Mouse (Mus musculus) midbrain, embryonic 14.5 days (tissue): ENCODE measurements around the gene Vps11. TPM values are rescaled to one million over a fixed set of nuclear protein-coding genes. Genes with fewer than 3 reads are reported as not detected.
"Not testable (repeated sequence)": the region's sequence is repeated elsewhere in the genome, so short reads cannot be mapped to it uniquely, and the experiment has no call there.

Experiments used
- ATAC-seq: fragments of 200-750 bp; cut with Nextera tagmentation; 2 replicates; pipeline ENCODE4 v1.8.0; 2017; ENCODE audit warnings: moderate number of reproducible peaks, moderate library complexity; ENCODE audit not compliant: low FRiP score, low TSS enrichment
- DNase-seq: peaks from one replicate; pipeline ENCODE4 v3.0.0-alpha.2; 2015
- H3K27ac ChIP-seq: fragments of 300-500 bp; sonication (generic); replicated peaks from 2 replicates; pipeline ENCODE4 v1.5.1; 2014; ENCODE audit warnings: mild to moderate bottlenecking, low read depth, low read length, moderate library complexity
- H3K27me3 ChIP-seq: fragments of 300-500 bp; sonication (generic); 2 replicates; pipeline ENCODE4 v1.6.1; 2014; ENCODE audit warnings: low read length, control low read depth, mixed read lengths; ENCODE audit not compliant: control insufficient read depth, insufficient read depth
- H3K36me3 ChIP-seq: fragments of 300-500 bp; sonication (generic); 2 replicates; pipeline ENCODE4 v1.6.1; 2014; ENCODE audit warnings: low read length, control low read depth; ENCODE audit not compliant: control insufficient read depth, insufficient read depth
- H3K4me1 ChIP-seq: fragments of 300-500 bp; sonication (generic); 2 replicates; pipeline ENCODE4 v1.6.1; 2014; ENCODE audit warnings: mild to moderate bottlenecking, antibody characterized with exemption, low read length, control low read depth; ENCODE audit not compliant: control insufficient read depth, insufficient read depth
- H3K4me2 ChIP-seq: fragments of 300-500 bp; sonication (generic); 2 replicates; pipeline ENCODE4 v1.6.1; 2014; ENCODE audit warnings: mild to moderate bottlenecking, low read length, moderate library complexity
- H3K4me3 ChIP-seq: fragments of 300-500 bp; sonication (generic); replicated peaks from 2 replicates; pipeline ENCODE4 v1.5.1; 2014; ENCODE audit warnings: low read depth, low read length
- H3K9ac ChIP-seq: fragments of 300-500 bp; sonication (generic); replicated peaks from 2 replicates; pipeline ENCODE4 v1.6.1; 2014; ENCODE audit warnings: mild to moderate bottlenecking, low read length, moderate library complexity
- H3K9me3 ChIP-seq: fragments of 300-500 bp; sonication (generic); 2 replicates; pipeline ENCODE4 v1.6.1; 2016; ENCODE audit warnings: low read length, control low read depth, mixed read lengths; ENCODE audit not compliant: control insufficient read depth
- WGBS: fragments of 180-500 bp; shearing (Covaris S2); extraction: QIAGEN DNeasy Blood & Tissue Kit; methylation state at CpG from one replicate; pipeline ENCODE4 v1.1.7; 2014; 5-methylcytosine and 5-hydroxymethylcytosine counted together
- polyA plus RNA-seq: library from polyadenylated mRNA; unstranded; fragments of >200 nt; fragmentation: Nextera tagmentation; extraction: Ambion mirVana; gene quantifications from 2 replicates; pipeline ENCODE4 v1.2.1, GENCODE M21; 2014

The Vps11 gene
- polyA plus RNA-seq, 1 experiment from 2014 or later = 36.7 TPM

- peaks cover 13% of the 10 kb centered on the region for H3K4me1 ChIP-seq
- peaks cover 28% of the 10 kb centered on the region for H3K36me3 ChIP-seq
- not testable (repeated sequence) for H3K27me3 ChIP-seq, ATAC-seq, H3K9me3 ChIP-seq, DNase-seq, H3K27ac ChIP-seq, H3K9ac ChIP-seq
- H3K4me3 ChIP-seq = peak overlapping the region; percentile 83
- WGBS = 30% methylated on average over 4 of the region's 4 CpGs
- peak overlapping the region; percentile 94 for H3K4me2 ChIP-seq
Observed at GRCm38 (mm10) chr9:44336513-44336912, 25.0 kb downstream of the Vps11 start.

- no peaks in the 10 kb centered on the region for H3K27me3 ChIP-seq
- peak overlapping the region; percentile 89 for H3K27ac ChIP-seq
- H3K4me3 ChIP-seq = peak overlapping the region; percentile 83
- H3K9me3 ChIP-seq = no peaks in the 10 kb centered on the region
- peaks cover 31% of the 10 kb centered on the region for H3K36me3 ChIP-seq
- peak overlapping the region; percentile 94 for H3K4me2 ChIP-seq
- ATAC-seq (no peak), DNase-seq (peak; percentile 24)
- WGBS = 4% methylated on average over 5 of the region's 5 CpGs
- H3K9ac ChIP-seq = peak overlapping the region; percentile 91
- peaks cover 13% of the 10 kb centered on the region for H3K4me1 ChIP-seq
Observed at GRCm38 (mm10) chr9:44336093-44336406, 25.4 kb downstream of the Vps11 start.

GRCm38 (mm10) chr9:44335331-44336092 lies 26.0 kb downstream of the Vps11 start:
- Histone ChIP-seq H3K9ac (peak overlapping the region; percentile 91), H3K36me3 (peaks cover 32% of the 10 kb centered on the region), H3K9me3 (no peaks in the 10 kb centered on the region), H3K4me3 (peak overlapping the region; percentile 83), H3K27ac (peak overlapping the region; percentile 89), H3K4me1 (peaks cover 13% of the 10 kb centered on the region), H3K27me3 (no peaks in the 10 kb centered on the region), H3K4me2 (peak overlapping the region; percentile 94)
- under 1% methylated on average over 50 of the region's 50 CpGs for WGBS
- peak; percentile 40 for DNase-seq
- ATAC-seq = no peak; the same call in 1 of the 2 replicates

GRCm38 (mm10) chr9:44334396-44335330 lies 26.8 kb downstream of the Vps11 start, which contains the start of gene H2afx:
TSS of gene H2afx (plus strand) at chr9:44334694.
- DNase-seq = peak; percentile 99
- peaks cover 13% of the 10 kb centered on the region for H3K4me1 ChIP-seq
- H3K27me3 ChIP-seq = no peaks in the 10 kb centered on the region
- peak within 1 kb of the TSS; percentile 94 for H3K4me2 ChIP-seq
- H3K9me3 ChIP-seq = no peaks in the 10 kb centered on the region
- peaks cover 38% of the 10 kb centered on the region for H3K36me3 ChIP-seq
- peak; percentile 97 for ATAC-seq
- peak within 1 kb of the TSS; percentile 91 for H3K9ac ChIP-seq
- WGBS = under 1% methylated on average over 91 of the region's 91 CpGs
- peak within 1 kb of the TSS; percentile 89 for H3K27ac ChIP-seq
- peak within 1 kb of the TSS; percentile 83 for H3K4me3 ChIP-seq

GRCm38 (mm10) chr9:44332918-44333638 lies 28.4 kb downstream of the Vps11 start:
- Histone ChIP-seq H3K27ac (no peak overlapping the region), H3K4me1 (peaks cover 16% of the 10 kb centered on the region), H3K27me3 (no peaks in the 10 kb centered on the region), H3K4me3 (no peak overlapping the region), H3K36me3 (peaks cover 47% of the 10 kb centered on the region), H3K9ac (no peak overlapping the region), H3K9me3 (no peaks in the 10 kb centered on the region), H3K4me2 (no peak overlapping the region)
- ATAC-seq (no peak), DNase-seq (no peak)
- 96% methylated on average over 13 of the region's 13 CpGs for WGBS

GRCm38 (mm10) chr9:44330736-44331135 lies 30.7 kb downstream of the Vps11 start:
- Histone ChIP-seq H3K9ac (no peak overlapping the region), H3K9me3 (no peaks in the 10 kb centered on the region), H3K27ac (no peak overlapping the region), H3K36me3 (peaks cover 42% of the 10 kb centered on the region), H3K4me3 (no peak overlapping the region), H3K4me2 (no peak overlapping the region), H3K4me1 (peaks cover 12% of the 10 kb centered on the region), H3K27me3 (no peaks in the 10 kb centered on the region)
- ATAC-seq (no peak), DNase-seq (no peak)
- WGBS = 94% methylated on average over 6 of the region's 6 CpGs

- H3K27me3 ChIP-seq = no peaks in the 10 kb centered on the region
- no peak overlapping the region for H3K27ac ChIP-seq
- peak overlapping the region; percentile 75; the same call in 1 of the 2 replicates for H3K4me3 ChIP-seq
- WGBS = 94% methylated on average over 5 of the region's 5 CpGs
- ATAC-seq (no peak), DNase-seq (no peak)
- H3K9ac ChIP-seq = no peak overlapping the region; the same call in 1 of the 2 replicates
- H3K36me3 ChIP-seq = peaks cover 33% of the 10 kb centered on the region
- H3K4me1 ChIP-seq = peaks cover 12% of the 10 kb centered on the region
- H3K4me2 ChIP-seq = peak overlapping the region; percentile 85
- no peaks in the 10 kb centered on the region for H3K9me3 ChIP-seq
Observed at GRCm38 (mm10) chr9:44327926-44328325, 33.5 kb downstream of the Vps11 start.

- Histone ChIP-seq H3K4me3 (peak overlapping the region; percentile 75), H3K9ac (peak overlapping the region; percentile 77), H3K4me1 (peaks cover 12% of the 10 kb centered on the region), H3K27ac (peak overlapping the region; percentile 84), H3K27me3 (no peaks in the 10 kb centered on the region), H3K36me3 (peaks cover 26% of the 10 kb centered on the region), H3K4me2 (peak overlapping the region; percentile 85), H3K9me3 (no peaks in the 10 kb centered on the region)
- DNase-seq = peak; percentile 45
- ATAC-seq = peak; percentile 21; the same call in 1 of the 2 replicates
- WGBS = under 1% methylated on average over 22 of the region's 22 CpGs
Observed at GRCm38 (mm10) chr9:44327064-44327711, 34.3 kb downstream of the Vps11 start.
